Mouse (Mus musculus) forebrain, embryonic 14.5 days (tissue): ENCODE data around the gene Snx30. TPM values are rescaled to one million over a fixed set of nuclear protein-coding genes. Genes with fewer than 3 reads are reported as not detected.

Source experiments
- ATAC-seq: fragments of 200-750 bp; cut with Nextera tagmentation; 2 replicates; pipeline ENCODE4 v1.8.0; 2017; ENCODE audit warnings: mild to moderate bottlenecking, moderate library complexity
- DNase-seq: peaks from one replicate; pipeline ENCODE4 v3.0.0-alpha.2; 2015; ENCODE audit warnings: low spot score
- H3K27ac ChIP-seq: fragments of 300-500 bp; sonication (generic); 2 replicates; pipeline ENCODE4 v1.5.1; 2014; ENCODE audit warnings: low read depth, mild to moderate bottlenecking, control low read depth, low read length, moderate library complexity
- H3K27me3 ChIP-seq: fragments of 300-500 bp; sonication (generic); replicated peaks from 2 replicates; pipeline ENCODE4 v1.6.1; 2014; ENCODE audit warnings: low read length, control low read depth, mixed read lengths; ENCODE audit not compliant: control insufficient read depth, insufficient read depth
- H3K36me3 ChIP-seq: fragments of 300-500 bp; sonication (generic); 2 replicates; pipeline ENCODE4 v1.6.1; 2014; ENCODE audit warnings: low read length, control low read depth; ENCODE audit not compliant: control insufficient read depth, insufficient read depth
- H3K4me1 ChIP-seq: fragments of 300-500 bp; sonication (generic); 2 replicates; pipeline ENCODE4 v1.6.1; 2014; ENCODE audit warnings: antibody characterized with exemption, low read length, control low read depth; ENCODE audit not compliant: control insufficient read depth, insufficient read depth
- H3K4me2 ChIP-seq: fragments of 300-500 bp; sonication (generic); 2 replicates; pipeline ENCODE4 v1.6.1; 2014; ENCODE audit warnings: mild to moderate bottlenecking, control low read depth, low read length
- H3K4me3 ChIP-seq: fragments of 300-500 bp; sonication (generic); 2 replicates; pipeline ENCODE4 v1.5.1; 2014; ENCODE audit warnings: low read depth, low read length, control low read depth
- H3K9ac ChIP-seq: fragments of 300-500 bp; sonication (generic); 2 replicates; pipeline ENCODE4 v1.6.1; 2014; ENCODE audit warnings: mild to moderate bottlenecking, low read length, control low read depth, moderate library complexity
- H3K9me3 ChIP-seq: fragments of 300-500 bp; sonication (generic); replicated peaks from 2 replicates; pipeline ENCODE4 v1.6.1; 2016; ENCODE audit warnings: low read length, control low read depth, mixed read lengths; ENCODE audit not compliant: control insufficient read depth
- WGBS: fragments of 180-500 bp; shearing (Covaris S2); extraction: QIAGEN DNeasy Blood & Tissue Kit; methylation state at CpG from one replicate; pipeline ENCODE4 v1.1.7; 2014; 5-methylcytosine and 5-hydroxymethylcytosine counted together
- polyA plus RNA-seq: library from polyadenylated mRNA; unstranded; fragments of >200 nt; fragmentation: Nextera tagmentation; extraction: Ambion mirVana; gene quantifications from 2 replicates; pipeline ENCODE4 v1.2.1, GENCODE M21; 2014

Snx30 gene
- polyA plus RNA-seq, 1 experiment from 2014 or later: 9.8 TPM

DNA sequence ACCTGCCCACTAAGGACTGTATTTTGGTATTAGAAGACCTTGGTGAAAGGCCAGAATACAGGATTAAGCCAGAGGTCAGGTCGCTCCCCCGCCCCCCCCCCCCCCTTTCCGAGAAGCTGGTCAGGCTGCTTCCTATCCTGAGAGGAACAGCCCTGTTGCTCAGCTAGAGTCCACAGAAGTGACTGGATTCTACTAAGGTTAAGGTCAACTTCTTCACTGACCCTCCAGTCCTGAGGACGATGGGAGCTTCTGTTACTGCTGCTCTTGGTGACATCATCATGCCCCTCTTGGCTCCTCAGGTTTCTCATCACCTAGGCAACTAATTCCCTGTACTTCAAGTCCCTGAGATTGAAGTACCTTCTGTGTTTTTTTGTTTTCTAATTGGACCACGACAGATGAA, 10.4 kb downstream of the Snx30 start:
- 50% methylated on average over 5 of the region's 5 CpGs for WGBS
- no peak for DNase-seq
- H3K4me1 ChIP-seq: peaks cover 13% of the 10 kb centered on the region; the same call in 1 of the 2 replicates
- H3K27ac ChIP-seq: no peak overlapping the region
- no peaks in the 10 kb centered on the region for H3K27me3 ChIP-seq
- no peak overlapping the region for H3K4me3 ChIP-seq
- no peak overlapping the region for H3K4me2 ChIP-seq
- no peaks in the 10 kb centered on the region for H3K9me3 ChIP-seq
- no peaks in the 10 kb centered on the region for H3K36me3 ChIP-seq
- ATAC-seq: no peak
- no peak overlapping the region for H3K9ac ChIP-seq

DNA sequence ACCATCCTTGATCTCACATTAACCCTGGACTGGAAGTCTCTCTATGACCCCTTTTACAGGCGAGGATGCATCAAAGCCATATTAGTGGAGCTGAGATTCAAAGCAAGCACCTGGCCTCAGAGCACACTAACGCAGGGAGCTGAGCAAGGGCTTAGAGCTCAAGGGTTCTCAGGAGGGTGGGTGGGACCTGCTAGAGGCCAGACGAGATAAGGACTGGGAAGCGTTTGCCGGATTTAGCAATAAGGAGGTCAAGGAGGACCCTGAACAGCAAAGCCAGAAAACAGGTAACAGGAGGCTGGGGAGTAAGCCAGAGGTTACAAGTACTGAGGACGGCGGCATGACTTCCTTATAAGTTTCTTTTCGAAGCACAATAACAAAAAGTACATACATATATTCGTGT, 10.8 kb downstream of the Snx30 start:
- DNase-seq: no peak
- WGBS: 77% methylated on average over 9 of the region's 9 CpGs
- H3K27me3 ChIP-seq: no peaks in the 10 kb centered on the region
- no peak overlapping the region for H3K4me3 ChIP-seq
- H3K36me3 ChIP-seq: no peaks in the 10 kb centered on the region
- H3K27ac ChIP-seq: no peak overlapping the region
- no peak overlapping the region for H3K9ac ChIP-seq
- H3K4me2 ChIP-seq: no peak overlapping the region
- no peaks in the 10 kb centered on the region for H3K9me3 ChIP-seq
- peaks cover 13% of the 10 kb centered on the region; the same call in 1 of the 2 replicates for H3K4me1 ChIP-seq
- ATAC-seq: no peak

DNA sequence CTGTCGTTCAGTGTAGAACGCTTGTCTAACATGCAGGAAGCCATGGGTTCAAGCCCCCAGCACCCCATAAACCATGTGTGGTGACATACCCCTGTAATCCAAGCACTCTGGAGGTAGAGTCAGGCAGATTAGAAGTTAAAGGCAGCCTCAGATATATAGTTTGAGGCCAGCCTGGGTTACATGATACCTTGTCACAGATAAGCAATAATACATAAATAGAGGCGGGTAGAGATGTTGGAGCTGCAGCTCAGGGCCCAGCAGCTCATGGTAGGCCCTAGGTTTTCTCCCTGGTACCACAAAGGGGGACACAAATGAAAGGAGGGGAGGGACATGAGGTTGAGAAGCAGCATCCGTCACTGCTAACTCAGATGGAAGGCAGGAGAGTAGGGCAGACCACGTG, 12.2 kb downstream of the Snx30 start:
- WGBS: 79% methylated on average over 5 of the region's 5 CpGs
- H3K27ac ChIP-seq: no peak overlapping the region
- H3K9me3 ChIP-seq: no peaks in the 10 kb centered on the region
- H3K27me3 ChIP-seq: no peaks in the 10 kb centered on the region
- no peak overlapping the region for H3K4me3 ChIP-seq
- peaks cover 13% of the 10 kb centered on the region; the same call in 1 of the 2 replicates for H3K4me1 ChIP-seq
- DNase-seq (no peak), ATAC-seq (no peak)
- no peak overlapping the region for H3K4me2 ChIP-seq
- no peaks in the 10 kb centered on the region for H3K36me3 ChIP-seq
- no peak overlapping the region for H3K9ac ChIP-seq

DNA sequence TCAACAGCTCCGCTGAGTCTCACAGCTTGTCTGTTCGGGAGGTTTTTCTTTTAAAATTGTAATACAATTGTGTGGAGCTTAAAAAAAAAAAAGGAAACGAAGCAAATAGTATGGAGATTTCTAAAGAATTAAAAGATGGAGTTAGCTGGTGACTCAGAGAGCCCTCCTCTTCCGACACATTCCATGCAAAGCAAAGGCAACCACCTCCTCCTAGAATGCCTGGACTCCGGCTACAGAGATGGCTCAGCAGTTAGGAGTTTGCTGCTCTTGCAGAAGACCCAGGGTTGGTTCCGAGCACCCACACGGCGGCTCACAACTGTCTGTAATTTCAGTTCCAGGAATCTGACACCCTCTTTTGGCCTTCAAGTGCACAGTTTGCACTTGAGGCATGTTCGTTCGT, 12.9 kb downstream of the Snx30 start:
- DNase-seq (no peak), ATAC-seq (no peak)
- Histone ChIP-seq H3K4me1 (peaks cover 13% of the 10 kb centered on the region; the same call in 1 of the 2 replicates), H3K4me3 (no peak overlapping the region), H3K27ac (peak overlapping the region; percentile 56; the same call in 1 of the 2 replicates), H3K4me2 (no peak overlapping the region), H3K36me3 (no peaks in the 10 kb centered on the region), H3K27me3 (no peaks in the 10 kb centered on the region), H3K9ac (no peak overlapping the region), H3K9me3 (no peaks in the 10 kb centered on the region)
- WGBS: 57% methylated on average over 10 of the region's 10 CpGs

DNA sequence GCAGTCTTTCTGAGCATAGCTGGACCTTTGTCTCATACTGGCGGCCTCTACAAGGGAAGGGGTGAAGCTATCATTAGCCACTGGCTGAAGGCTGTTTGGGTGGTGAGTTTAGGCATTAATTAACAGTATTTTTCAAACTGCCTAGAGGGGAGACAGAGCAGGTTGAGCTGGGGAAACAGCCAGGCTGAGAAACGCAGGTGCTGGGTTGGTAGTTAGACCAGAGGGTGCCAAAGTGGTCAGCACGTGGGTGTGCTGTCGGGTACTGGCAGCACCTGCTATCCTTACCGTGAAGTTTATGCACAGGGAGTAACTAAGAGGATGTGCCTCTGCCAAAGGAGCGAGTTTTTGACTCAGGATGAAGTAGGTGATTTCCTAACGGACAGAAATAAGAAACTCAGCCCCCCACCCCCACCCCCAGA, 13.4 kb downstream of the Snx30 start:
- H3K27me3 ChIP-seq: no peaks in the 10 kb centered on the region
- peak overlapping the region; percentile 71; the same call in 1 of the 2 replicates for H3K27ac ChIP-seq
- no peak overlapping the region for H3K4me3 ChIP-seq
- ATAC-seq (peak; percentile 77), DNase-seq (peak; percentile 70)
- no peak overlapping the region for H3K9ac ChIP-seq
- H3K4me1 ChIP-seq: peaks cover 13% of the 10 kb centered on the region; the same call in 1 of the 2 replicates
- H3K36me3 ChIP-seq: no peaks in the 10 kb centered on the region
- 22% methylated on average over 7 of the region's 7 CpGs for WGBS
- peak overlapping the region; percentile 25; the same call in 1 of the 2 replicates for H3K4me2 ChIP-seq
- no peaks in the 10 kb centered on the region for H3K9me3 ChIP-seq

DNA sequence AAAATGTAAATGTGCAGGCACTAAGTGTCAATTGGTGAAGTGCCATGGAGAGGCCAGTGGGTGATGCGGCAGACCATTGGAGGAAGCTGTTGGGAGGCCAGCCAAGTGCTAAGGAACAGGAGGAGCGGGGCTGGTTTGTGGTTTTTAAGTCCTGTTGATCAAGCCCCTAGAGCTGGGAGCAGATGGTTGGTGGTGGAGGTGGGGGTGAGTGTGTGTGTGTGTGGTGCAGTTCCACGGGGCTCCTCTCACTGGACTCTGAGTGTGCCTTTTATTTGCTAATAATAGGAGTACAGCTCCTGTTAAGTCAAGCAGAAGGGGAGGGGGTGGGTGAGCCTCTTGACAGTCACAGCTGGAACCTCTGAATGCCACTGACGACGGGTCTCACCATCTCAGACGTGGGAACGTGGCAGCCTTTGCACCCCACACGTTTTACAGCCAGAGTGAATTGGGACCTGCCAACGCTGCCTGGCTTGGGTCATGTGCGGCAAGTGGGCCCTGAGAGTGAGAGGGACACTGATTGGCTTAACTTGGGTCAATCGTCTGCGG, 13.9 kb downstream of the Snx30 start:
- Histone ChIP-seq H3K27me3 (no peaks in the 10 kb centered on the region), H3K4me2 (peak overlapping the region; percentile 25; the same call in 1 of the 2 replicates), H3K9ac (no peak overlapping the region), H3K4me3 (no peak overlapping the region), H3K9me3 (no peaks in the 10 kb centered on the region), H3K36me3 (no peaks in the 10 kb centered on the region), H3K27ac (peak overlapping the region; percentile 71), H3K4me1 (peaks cover 13% of the 10 kb centered on the region; the same call in 1 of the 2 replicates)
- WGBS: 9% methylated on average over 12 of the region's 12 CpGs
- DNase-seq: peak; percentile 80
- ATAC-seq: peak; percentile 91

DNA sequence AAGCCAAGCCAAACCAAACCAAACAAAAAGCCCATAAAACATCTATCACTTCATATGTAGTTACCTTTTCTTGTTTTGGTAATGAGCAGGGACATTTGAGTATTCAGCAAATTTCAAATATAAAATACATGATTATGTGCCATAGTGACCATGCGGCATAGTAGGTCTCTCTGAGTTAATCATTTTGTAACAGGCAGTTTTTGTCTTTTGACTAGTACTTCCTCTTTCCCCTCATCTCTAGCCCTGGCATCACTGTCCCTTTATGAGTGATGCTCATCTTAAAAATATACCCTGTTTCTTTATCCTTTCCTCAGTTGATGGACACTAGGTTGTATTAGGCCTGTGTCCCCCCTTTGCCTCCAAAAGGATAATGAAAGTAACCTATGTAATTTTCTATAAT, 15.9 kb downstream of the Snx30 start:
- no peak overlapping the region for H3K4me3 ChIP-seq
- WGBS: 100% methylated on average over 1 of the region's 1 CpGs
- no peaks in the 10 kb centered on the region for H3K9me3 ChIP-seq
- H3K36me3 ChIP-seq: no peaks in the 10 kb centered on the region
- peaks cover 15% of the 10 kb centered on the region; the same call in 1 of the 2 replicates for H3K4me1 ChIP-seq
- DNase-seq (no peak), ATAC-seq (no peak)
- no peak overlapping the region for H3K4me2 ChIP-seq
- H3K9ac ChIP-seq: no peak overlapping the region
- no peak overlapping the region for H3K27ac ChIP-seq
- H3K27me3 ChIP-seq: no peaks in the 10 kb centered on the region

DNA sequence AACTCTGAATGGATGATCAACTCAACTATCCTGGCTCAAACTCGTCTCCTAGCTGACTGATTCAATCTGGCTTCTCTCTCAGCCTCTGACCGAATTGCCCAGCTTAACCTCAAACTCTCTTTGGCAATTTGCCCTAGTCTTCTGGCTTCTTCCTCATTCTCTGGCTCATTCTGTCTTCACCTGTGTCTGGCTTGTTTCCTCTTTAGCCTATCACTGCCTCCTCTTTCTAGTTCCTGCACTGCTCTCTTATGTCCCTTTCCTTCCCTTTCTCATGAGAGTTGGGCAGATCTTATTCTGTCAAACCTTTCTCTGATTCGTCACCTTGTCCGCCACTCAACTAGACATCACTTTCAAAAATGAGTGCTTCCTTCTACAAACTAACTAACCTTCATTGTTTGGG, 16.5 kb downstream of the Snx30 start:
- DNase-seq (no peak), ATAC-seq (no peak)
- Histone ChIP-seq H3K9me3 (no peaks in the 10 kb centered on the region), H3K4me2 (no peak overlapping the region), H3K27me3 (no peaks in the 10 kb centered on the region), H3K4me3 (no peak overlapping the region), H3K4me1 (peaks cover 15% of the 10 kb centered on the region; the same call in 1 of the 2 replicates), H3K27ac (no peak overlapping the region), H3K9ac (no peak overlapping the region), H3K36me3 (no peaks in the 10 kb centered on the region)
- 81% methylated on average over 4 of the region's 4 CpGs for WGBS

DNA sequence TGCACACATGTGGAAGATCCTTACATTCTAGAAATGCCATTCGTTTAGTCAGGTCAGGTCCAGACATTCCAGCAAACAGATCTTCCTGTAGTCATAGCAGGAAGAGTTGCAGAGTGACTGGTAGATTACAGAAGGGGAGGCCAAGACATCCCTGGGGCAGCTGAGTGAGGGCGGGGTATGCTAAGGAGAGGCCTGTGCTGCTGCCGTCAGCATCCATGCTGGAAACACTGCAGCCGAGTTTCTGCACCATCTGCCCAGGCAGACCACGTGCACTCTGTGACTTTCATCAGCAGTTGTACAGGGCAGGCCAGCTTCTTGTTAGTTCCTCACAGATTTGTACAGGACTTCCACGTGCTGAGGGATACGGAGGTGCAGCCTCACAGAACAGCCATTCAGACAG, 17.8 kb downstream of the Snx30 start:
- WGBS: 70% methylated on average over 7 of the region's 7 CpGs
- no peaks in the 10 kb centered on the region for H3K9me3 ChIP-seq
- DNase-seq (peak; percentile 37), ATAC-seq (0 out of 2 replicates have a peak, but pooled peaks have one; percentile 15)
- no peak overlapping the region for H3K27ac ChIP-seq
- H3K27me3 ChIP-seq: no peaks in the 10 kb centered on the region
- H3K9ac ChIP-seq: no peak overlapping the region
- H3K4me3 ChIP-seq: no peak overlapping the region
- H3K36me3 ChIP-seq: no peaks in the 10 kb centered on the region
- H3K4me1 ChIP-seq: peaks cover 11% of the 10 kb centered on the region; the same call in 1 of the 2 replicates
- no peak overlapping the region for H3K4me2 ChIP-seq
